Mouse (Mus musculus): ENCODE measurements around the gene Lrmda. TPM values are rescaled to one million over a fixed set of nuclear protein-coding genes. Genes with fewer than 3 reads are reported as not detected.

The Lrmda gene
- total and polyA plus RNA-seq, 3 experiments: 5.1 to 5.9 TPM; not detected in 1

GRCm38 (mm10) chr14:22451603-22452002 is 432.1 kb downstream of the Lrmda start:
- Histone ChIP-seq H3K27me3 (ENCODE audit: control insufficient read depth in 1 of 2, insufficient read depth in 2 of 2, low read length in 2 of 2) (no peaks in the 10 kb centered on the region), H3K27ac (ENCODE audit: control insufficient read depth, low read depth, low read length) (no peak overlapping the region), H3K4me3 (ENCODE audit: control insufficient read depth in 1 of 2, insufficient read depth in 1 of 2, low read depth in 2 of 2, low read length in 2 of 2) (no peak overlapping the region), H3K9ac (ENCODE audit: control insufficient read depth, low read depth, low read length, poor library complexity, severe bottlenecking) (no peak overlapping the region), H3K79me2 (ENCODE audit: control insufficient read depth, insufficient read depth, low read length, poor library complexity) (no peaks in the 10 kb centered on the region), H3K4me1 (ENCODE audit: control insufficient read depth in 1 of 2, insufficient read depth in 2 of 2, low read length in 2 of 2) (no peaks in the 10 kb centered on the region), H3K9me3 (replicated peaks; ENCODE audit: insufficient read depth, low read length) (no peaks in the 10 kb centered on the region), H3K36me3 (ENCODE audit: control insufficient read depth in 1 of 2, insufficient read depth in 2 of 2, low read length in 2 of 2) (no peaks in the 10 kb centered on the region; a peak in 1 of 4 replicates)
- no peak for DNase-seq (ENCODE audit: low read depth, low spot score)
- no peak for TF ChIP-seq TBP (IDR thresholded peaks at IDR 0.05; ENCODE audit: low read depth, low read length)
- no peak for TF ChIP-seq MYC (IDR thresholded peaks at IDR 0.05; ENCODE audit: low read depth, low read length)
- no peak for TF ChIP-seq USF2 (IDR thresholded peaks at IDR 0.05; ENCODE audit: borderline replicate concordance in 1 of 2, insufficient read depth in 1 of 2, low read depth in 1 of 2, low read length in 2 of 2)

- TF ChIP-seq ZC3H11A (IDR thresholded peaks at IDR 0.05; ENCODE audit: low read depth, low read length): peak; percentile 18; the same call in 1 of the 2 replicates
- TF ChIP-seq GATA1 (IDR thresholded peaks at IDR 0.05; ENCODE audit: low read depth, low read length): no peak
- TF ChIP-seq SMC3 (IDR thresholded peaks at IDR 0.05; ENCODE audit: low read depth, low read length): peak; percentile 66
- no peak for TF ChIP-seq UBTF (IDR thresholded peaks at IDR 0.05; ENCODE audit: borderline replicate concordance, insufficient read depth, low read depth, low read length)
- TF ChIP-seq TAL1 (IDR thresholded peaks at IDR 0.05; ENCODE audit: low read length): no peak
- TF ChIP-seq MAZ (IDR thresholded peaks at IDR 0.05; ENCODE audit: low read depth, low read length): no peak
- peak; percentile 40 for TF ChIP-seq RAD21 (IDR thresholded peaks at IDR 0.05; ENCODE audit: low read depth, low read length)
- TF ChIP-seq KAT2A (conservative IDR thresholded peaks at IDR 0.05; ENCODE audit: low read depth, low read length): no peak
- no peak for TF ChIP-seq MYB (IDR thresholded peaks at IDR 0.05; ENCODE audit: low read depth, low read length)
- TF ChIP-seq CTCF (IDR thresholded peaks at IDR 0.05 in 2 of 3, conservative IDR thresholded peaks at IDR 0.05 in 1 of 3; ENCODE audit: control insufficient read depth in 1 of 3, insufficient read depth in 1 of 3, low read depth in 2 of 3, low read length in 3 of 3, poor library complexity in 1 of 3, severe bottlenecking in 1 of 3): peak; percentile 39 to 49 (median 42)
- TF ChIP-seq POLR2AphosphoS5 (IDR thresholded peaks at IDR 0.05; ENCODE audit: borderline replicate concordance, low read depth, low read length): no peak
- TF ChIP-seq TCF12 (IDR thresholded peaks at IDR 0.05; ENCODE audit: low read depth, low read length): no peak
- no peak for TF ChIP-seq MYC (IDR thresholded peaks at IDR 0.05; ENCODE audit: low read depth, low read length)
- no peak for TF ChIP-seq MAFK (IDR thresholded peaks at IDR 0.05; ENCODE audit: borderline replicate concordance, low read depth, low read length)
- TF ChIP-seq ELF1 (IDR thresholded peaks at IDR 0.05; ENCODE audit: low read depth, low read length): no peak
- TF ChIP-seq NELFE (IDR thresholded peaks at IDR 0.05; ENCODE audit: low read depth, low read length): no peak
- no peak for TF ChIP-seq POLR2AphosphoS2 (IDR thresholded peaks at IDR 0.05; ENCODE audit: low read length)
- no peak for TF ChIP-seq POLR2A (IDR thresholded peaks at IDR 0.05; ENCODE audit: control insufficient read depth in 1 of 2, insufficient read depth in 1 of 2, low read depth in 1 of 2, low read length in 2 of 2, poor library complexity in 1 of 2)
- H3K4me3 ChIP-seq (ENCODE audit: control insufficient read depth in 1 of 2, insufficient read depth in 1 of 2, low read depth in 2 of 2, low read length in 2 of 2): no peak overlapping the region
- H3K27ac ChIP-seq (ENCODE audit: control insufficient read depth, low read depth, low read length): no peak overlapping the region
- no peaks in the 10 kb centered on the region for H3K4me1 ChIP-seq (ENCODE audit: control insufficient read depth in 1 of 2, insufficient read depth in 2 of 2, low read length in 2 of 2)
- no peaks in the 10 kb centered on the region for H3K9me3 ChIP-seq (replicated peaks; ENCODE audit: insufficient read depth, low read length)
- 0 out of 4 replicates have a peak, but pooled peaks cover 0 to 5% of the 10 kb centered on the region in 2 experiments for H3K36me3 ChIP-seq (ENCODE audit: control insufficient read depth in 1 of 2, insufficient read depth in 2 of 2, low read length in 2 of 2)
- no peak overlapping the region for H3K9ac ChIP-seq (ENCODE audit: control insufficient read depth, low read depth, low read length, poor library complexity, severe bottlenecking)
- no peaks in the 10 kb centered on the region for H3K27me3 ChIP-seq (ENCODE audit: control insufficient read depth in 1 of 2, insufficient read depth in 2 of 2, low read length in 2 of 2)
- no peaks in the 10 kb centered on the region for H3K79me2 ChIP-seq (ENCODE audit: control insufficient read depth, insufficient read depth, low read length, poor library complexity)
- DNase-seq (ENCODE audit: low read depth, low spot score): peak; percentile 16
These were observed 444.8 kb downstream of the Lrmda start for GRCm38 (mm10) chr14:22464314-22464713.
